Mouse (Mus musculus): ENCODE results near the gene Gcc1. TPM values are rescaled to one million over a fixed set of nuclear protein-coding genes. Genes with fewer than 3 reads are reported as not detected.
A peak's percentile ranks its signal among the peaks of the same experiment; 100 is the strongest.

Gene Gcc1
- polyA plus RNA-seq, 1 experiment from 2014 or later = 7.3 TPM

DNA sequence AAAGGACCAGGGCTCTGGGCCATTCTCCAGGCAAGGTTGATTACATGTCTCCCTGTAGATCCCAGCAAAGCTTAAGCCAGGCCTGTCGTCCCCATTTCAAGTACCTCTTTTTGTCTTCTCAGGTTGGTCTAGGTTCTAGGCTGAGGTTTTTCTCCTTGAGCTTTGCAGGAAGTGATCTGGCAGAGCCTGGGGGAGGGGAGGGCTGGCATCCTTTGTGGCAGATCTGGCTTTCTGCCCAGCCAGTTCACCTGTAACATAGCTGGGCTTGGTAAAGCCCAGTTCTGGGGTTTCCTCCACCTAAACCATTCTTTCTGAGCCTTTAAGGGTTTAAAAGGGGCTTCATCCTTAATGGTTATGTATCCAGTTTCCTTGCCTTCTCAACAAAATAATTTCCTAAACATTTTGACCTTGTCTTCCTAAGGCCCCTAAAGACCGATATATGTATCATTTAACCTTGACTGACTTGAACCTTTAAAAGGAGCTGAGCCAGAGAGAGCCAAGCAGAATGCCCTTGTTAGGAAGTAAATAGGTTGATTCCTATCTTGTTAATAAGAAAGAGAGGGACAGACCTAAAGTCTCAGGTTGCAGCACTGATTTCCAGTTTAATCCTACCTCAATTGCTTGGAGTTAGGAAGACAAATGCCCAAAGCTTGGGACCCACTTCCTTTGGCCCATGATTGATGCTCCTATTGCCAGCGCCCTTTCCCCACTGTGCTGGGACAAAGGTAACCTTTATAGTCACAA lies 922 bp downstream of the Gcc1 start, which contains the start of gene Fscn3:
Gene Fscn3, plus strand, starts transcription at position 694 of the 744 bp plus-strand sequence.
- no peaks in the 10 kb centered on the region for H3K9me3 ChIP-seq (ENCODE audit: control insufficient read depth, low read length)
- no peaks in the 10 kb centered on the region for H3K27me3 ChIP-seq (ENCODE audit: control insufficient read depth, insufficient read depth, low read length)
- H3K4me2 ChIP-seq (ENCODE audit: low read depth, severe bottlenecking) = no peak within 1 kb of the TSS
- no peak within 1 kb of the TSS for H3K4me3 ChIP-seq (ENCODE audit: low read depth, low read length)
- no peak for ATAC-seq (ENCODE audit: insufficient number of reproducible peaks, low FRiP score, low TSS enrichment, low read depth)
- H3K4me1 ChIP-seq (ENCODE audit: control insufficient read depth, insufficient read depth, low read length) = no peaks in the 10 kb centered on the region
- H3K9ac ChIP-seq (ENCODE audit: low read length) = no peak within 1 kb of the TSS
- 78% methylated on average over 3 of the region's 3 CpGs for WGBS
- DNase-seq (ENCODE audit: low spot score) = no peak
- H3K36me3 ChIP-seq (ENCODE audit: control insufficient read depth, insufficient read depth, low read length) = no peaks in the 10 kb centered on the region
- no peak within 1 kb of the TSS for H3K27ac ChIP-seq (replicated peaks; ENCODE audit: low read depth, low read length)

- no peak overlapping the region for H3K4me3 ChIP-seq (ENCODE audit: low read depth, low read length)
- H3K36me3 ChIP-seq (ENCODE audit: control insufficient read depth, insufficient read depth, low read length) = no peaks in the 10 kb centered on the region
- H3K27me3 ChIP-seq (ENCODE audit: control insufficient read depth, insufficient read depth, low read length) = no peaks in the 10 kb centered on the region
- H3K9ac ChIP-seq (ENCODE audit: low read length) = no peak overlapping the region
- no peak overlapping the region for H3K4me2 ChIP-seq (ENCODE audit: low read depth, severe bottlenecking)
- ATAC-seq (ENCODE audit: insufficient number of reproducible peaks, low FRiP score, low TSS enrichment, low read depth) = no peak
- no peaks in the 10 kb centered on the region for H3K9me3 ChIP-seq (ENCODE audit: control insufficient read depth, low read length)
- H3K27ac ChIP-seq (replicated peaks; ENCODE audit: low read depth, low read length) = no peak overlapping the region
- no peak for DNase-seq (ENCODE audit: low spot score)
- WGBS = 96% methylated on average over 6 of the region's 6 CpGs
- peaks cover 9% of the 10 kb centered on the region for H3K4me1 ChIP-seq (ENCODE audit: control insufficient read depth, insufficient read depth, low read length)
Measured at GRCm38 (mm10) chr6:28425019-28425418, 3.2 kb downstream of the Gcc1 start.

DNA sequence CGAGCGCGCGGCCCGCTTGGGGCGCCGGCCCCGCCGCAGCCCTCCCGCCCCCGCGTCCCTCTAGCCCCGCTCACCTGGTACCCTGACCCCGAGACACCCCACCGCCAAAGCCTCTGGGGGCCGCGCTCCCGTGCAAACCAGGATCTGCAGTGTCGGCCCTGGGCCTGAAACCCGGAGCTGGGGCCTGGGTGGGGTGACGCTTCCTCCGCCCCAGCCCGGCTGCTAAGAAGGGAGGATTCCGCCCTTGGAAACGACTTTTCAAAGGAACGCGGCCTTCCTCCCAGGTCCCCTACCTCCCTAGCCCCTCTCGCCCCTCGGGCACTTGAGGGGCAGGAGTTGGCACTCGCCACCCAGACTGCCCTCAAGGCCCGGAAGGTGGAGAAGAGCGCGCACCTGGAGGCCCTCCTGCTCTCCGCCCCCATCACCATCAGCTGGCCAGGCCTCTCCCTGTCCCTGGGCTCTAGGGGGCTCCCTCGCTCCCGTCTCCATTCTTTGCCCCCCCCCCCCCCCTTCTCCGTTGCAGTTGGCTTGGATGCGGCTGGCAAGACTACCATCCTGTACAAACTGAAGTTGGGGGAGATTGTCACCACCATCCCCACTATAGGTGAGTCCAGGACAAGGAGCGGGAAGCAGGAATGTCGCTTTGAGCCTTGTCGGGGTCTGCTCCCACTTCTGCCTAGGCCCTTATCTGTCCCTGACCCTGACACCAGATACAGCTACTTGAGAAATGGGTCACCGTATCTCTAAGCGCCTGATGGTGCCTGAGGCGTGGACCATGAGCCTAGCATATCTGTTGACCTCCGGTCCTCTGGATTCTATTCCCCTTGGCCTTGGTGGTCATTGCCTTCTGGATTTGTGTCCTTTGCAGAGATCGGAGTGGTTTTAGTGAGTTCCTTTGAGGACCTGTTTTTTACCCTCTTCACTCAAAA lies 4.2 kb downstream of the Gcc1 start:
- 10% methylated on average over 43 of the region's 46 CpGs for WGBS
- DNase-seq (ENCODE audit: low spot score) (peak; percentile 58), ATAC-seq (ENCODE audit: insufficient number of reproducible peaks, low FRiP score, low TSS enrichment, low read depth) (peak; percentile 33)
- peak overlapping the region; percentile 55; the same call in 1 of the 2 replicates for H3K27ac ChIP-seq (replicated peaks; ENCODE audit: low read depth, low read length)
- H3K4me1 ChIP-seq (ENCODE audit: control insufficient read depth, insufficient read depth, low read length) = peaks cover 9% of the 10 kb centered on the region
- H3K9me3 ChIP-seq (ENCODE audit: control insufficient read depth, low read length) = no peaks in the 10 kb centered on the region
- H3K9ac ChIP-seq (ENCODE audit: low read length) = peak overlapping the region; percentile 88
- H3K36me3 ChIP-seq (ENCODE audit: control insufficient read depth, insufficient read depth, low read length) = no peaks in the 10 kb centered on the region
- peak overlapping the region; percentile 56 for H3K4me2 ChIP-seq (ENCODE audit: low read depth, severe bottlenecking)
- H3K4me3 ChIP-seq (ENCODE audit: low read depth, low read length) = peak overlapping the region; percentile 96
- no peaks in the 10 kb centered on the region for H3K27me3 ChIP-seq (ENCODE audit: control insufficient read depth, insufficient read depth, low read length)

GRCm38 (mm10) chr6:28423313-28423712 lies 4.9 kb downstream of the Gcc1 start, which contains the start of gene Arf5:
TSS of gene Arf5 (plus strand) at chr6:28423560.
- Histone ChIP-seq H3K4me2 (ENCODE audit: low read depth, severe bottlenecking) (peak within 1 kb of the TSS; percentile 56), H3K9me3 (ENCODE audit: control insufficient read depth, low read length) (no peaks in the 10 kb centered on the region), H3K4me3 (ENCODE audit: low read depth, low read length) (peak within 1 kb of the TSS; percentile 96), H3K9ac (ENCODE audit: low read length) (peak within 1 kb of the TSS; percentile 88), H3K4me1 (ENCODE audit: control insufficient read depth, insufficient read depth, low read length) (peaks cover 9% of the 10 kb centered on the region), H3K27ac (replicated peaks; ENCODE audit: low read depth, low read length) (peak within 1 kb of the TSS; percentile 55; the same call in 1 of the 2 replicates), H3K36me3 (ENCODE audit: control insufficient read depth, insufficient read depth, low read length) (peaks cover 4% of the 10 kb centered on the region; the same call in 1 of the 2 replicates), H3K27me3 (ENCODE audit: control insufficient read depth, insufficient read depth, low read length) (no peaks in the 10 kb centered on the region)
- 1% methylated on average over 30 of the region's 42 CpGs for WGBS
- DNase-seq (ENCODE audit: low spot score) = peak; percentile 94
- ATAC-seq (ENCODE audit: insufficient number of reproducible peaks, low FRiP score, low TSS enrichment, low read depth) = peak; percentile 80

GRCm38 (mm10) chr6:28422651-28423290 lies 5.4 kb downstream of the Gcc1 start:
- Histone ChIP-seq H3K4me3 (ENCODE audit: low read depth, low read length) (no peak overlapping the region), H3K36me3 (ENCODE audit: control insufficient read depth, insufficient read depth, low read length) (peaks cover 8% of the 10 kb centered on the region; the same call in 1 of the 2 replicates), H3K27ac (replicated peaks; ENCODE audit: low read depth, low read length) (no peak overlapping the region), H3K9ac (ENCODE audit: low read length) (no peak overlapping the region), H3K4me2 (ENCODE audit: low read depth, severe bottlenecking) (no peak overlapping the region), H3K4me1 (ENCODE audit: control insufficient read depth, insufficient read depth, low read length) (peaks cover 9% of the 10 kb centered on the region), H3K27me3 (ENCODE audit: control insufficient read depth, insufficient read depth, low read length) (no peaks in the 10 kb centered on the region), H3K9me3 (ENCODE audit: control insufficient read depth, low read length) (no peaks in the 10 kb centered on the region)
- peak; percentile 7; the same call in 1 of the 2 replicates for ATAC-seq (ENCODE audit: insufficient number of reproducible peaks, low FRiP score, low TSS enrichment, low read depth)
- WGBS = 75% methylated on average over 15 of the region's 15 CpGs
- DNase-seq (ENCODE audit: low spot score) = no peak

GRCm38 (mm10) chr6:28421469-28422000 lies 6.7 kb downstream of the Gcc1 start:
- Histone ChIP-seq H3K36me3 (ENCODE audit: control insufficient read depth, insufficient read depth, low read length) (peaks cover 8% of the 10 kb centered on the region; the same call in 1 of the 2 replicates), H3K9ac (ENCODE audit: low read length) (peak overlapping the region; percentile 72), H3K27me3 (ENCODE audit: control insufficient read depth, insufficient read depth, low read length) (no peaks in the 10 kb centered on the region), H3K9me3 (ENCODE audit: control insufficient read depth, low read length) (no peaks in the 10 kb centered on the region), H3K27ac (replicated peaks; ENCODE audit: low read depth, low read length) (no peak overlapping the region), H3K4me1 (ENCODE audit: control insufficient read depth, insufficient read depth, low read length) (peaks cover 9% of the 10 kb centered on the region), H3K4me2 (ENCODE audit: low read depth, severe bottlenecking) (peak overlapping the region; percentile 92), H3K4me3 (ENCODE audit: low read depth, low read length) (peak overlapping the region; percentile 84)
- under 1% methylated on average over 27 of the region's 27 CpGs for WGBS
- ATAC-seq (ENCODE audit: insufficient number of reproducible peaks, low FRiP score, low TSS enrichment, low read depth) (peak; percentile 86), DNase-seq (ENCODE audit: low spot score) (peak; percentile 96)

- peaks cover 8% of the 10 kb centered on the region; the same call in 1 of the 2 replicates for H3K36me3 ChIP-seq (ENCODE audit: control insufficient read depth, insufficient read depth, low read length)
- H3K4me2 ChIP-seq (ENCODE audit: low read depth, severe bottlenecking) = peak overlapping the region; percentile 92
- H3K4me3 ChIP-seq (ENCODE audit: low read depth, low read length) = peak overlapping the region; percentile 84
- no peak for DNase-seq (ENCODE audit: low spot score)
- no peak for ATAC-seq (ENCODE audit: insufficient number of reproducible peaks, low FRiP score, low TSS enrichment, low read depth)
- 22% methylated on average over 13 of the region's 13 CpGs for WGBS
- H3K27ac ChIP-seq (replicated peaks; ENCODE audit: low read depth, low read length) = no peak overlapping the region
- H3K9me3 ChIP-seq (ENCODE audit: control insufficient read depth, low read length) = no peaks in the 10 kb centered on the region
- H3K27me3 ChIP-seq (ENCODE audit: control insufficient read depth, insufficient read depth, low read length) = no peaks in the 10 kb centered on the region
- H3K4me1 ChIP-seq (ENCODE audit: control insufficient read depth, insufficient read depth, low read length) = peaks cover 9% of the 10 kb centered on the region
- H3K9ac ChIP-seq (ENCODE audit: low read length) = peak overlapping the region; percentile 72
Measured at GRCm38 (mm10) chr6:28420865-28421264, 7.3 kb downstream of the Gcc1 start.

Measured in limb, embryonic 11.5 days (tissue).